Mouse (Mus musculus) thymus, adult 2 months (tissue): ENCODE results near the gene Dpf3.

Experiments used
- CTCF ChIP-seq: fragments of 200-500 bp; IDR thresholded peaks from 2 replicates; pipeline ENCODE4 v1.5.1; 2012; ENCODE audit warnings: mild to moderate bottlenecking, control low read depth, low read length, moderate library complexity, borderline replicate concordance; ENCODE audit not compliant: control insufficient read depth, poor library complexity, insufficient read depth; ENCODE audit errors: extremely low read depth
- POLR2A ChIP-seq: fragments of 200-500 bp; IDR thresholded peaks from 2 replicates; pipeline ENCODE4 v1.6.1; 2012; ENCODE audit warnings: mild to moderate bottlenecking, low read length, control low read depth, moderate library complexity; ENCODE audit not compliant: control insufficient read depth, poor library complexity, insufficient read depth; ENCODE audit errors: extremely low read depth

DNA sequence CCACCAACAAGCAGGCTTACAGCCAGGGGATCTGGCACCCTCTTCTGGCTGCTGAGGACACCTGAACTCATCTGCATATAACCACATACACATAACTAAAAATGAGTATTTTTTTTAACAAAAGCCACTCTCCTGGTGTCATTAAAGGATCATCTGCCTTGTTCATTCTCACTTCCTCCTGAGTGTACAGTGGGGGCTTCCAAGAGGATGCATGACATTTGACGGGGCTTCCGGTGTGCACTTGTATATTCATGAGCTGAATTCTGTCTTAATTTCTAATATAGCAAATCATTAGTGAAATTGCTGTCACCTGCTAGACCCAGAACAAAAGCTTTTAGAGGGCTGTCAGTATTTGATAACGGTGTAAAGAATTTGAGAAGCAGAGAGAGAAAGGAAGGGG lies 166.8 kb downstream of the Dpf3 start:
- TF ChIP-seq CTCF (no peak), POLR2A (no peak)
